17 mouse cellular contexts compared by ENCODE assay signal in genomic region chr12:75866419-75867373, GRCm38 (mm10). TPM values are rescaled to one million over a fixed set of nuclear protein-coding genes. Genes with fewer than 3 reads are reported as not detected.
DNase-seq lines count a peak whose midpoint lies in the region; ATAC-seq and TF ChIP-seq lines count a peak whose summit lies in the region.
"Had no signal": no experiment of that assay in that cellular context is flagged by ENCODE, and none has a peak within 500 bp of the region (broad histone marks: within the 10 kb centered on the region; RNA-seq: fewer than 3 reads in every experiment).

No protein-coding gene starts in this region.

- TF ChIP-seq CTCF in kidney, adult 2 months (conservative IDR thresholded peaks at IDR 0.05; ENCODE audit: insufficient read depth, insufficient read length, low read depth, low read length), result no peak

- 54% methylated on average over 17 of the region's 17 CpGs for WGBS in kidney, adult 2 months
- WGBS in intestine, embryonic 15.5 days, result 46% methylated on average over 17 of the region's 17 CpGs
- 49% methylated on average over 17 of the region's 17 CpGs for WGBS in stomach, embryonic 14.5 days

- peaks cover 41% of the 10 kb centered on the region for H3K4me1 ChIP-seq in kidney, adult 2 months (ENCODE audit: control insufficient read depth, insufficient read depth, low read length)
- H3K4me1 ChIP-seq in intestine, embryonic 15.5 days (replicated peaks), result peaks cover 10% of the 10 kb centered on the region; the same call in 1 of the 2 replicates
- peaks cover 8% of the 10 kb centered on the region; the same call in 1 of the 2 replicates for H3K4me1 ChIP-seq in stomach, embryonic 14.5 days (ENCODE audit: control insufficient read depth, insufficient read depth, low read length)

- H3K4me3 ChIP-seq in kidney, adult 2 months (ENCODE audit: insufficient read depth, low read depth, low read length), result no peak overlapping the region
- no peak overlapping the region for H3K4me3 ChIP-seq in intestine, embryonic 15.5 days (replicated peaks)
- H3K4me3 ChIP-seq in stomach, embryonic 14.5 days (ENCODE audit: low read depth, low read length), result no peak overlapping the region
- H3K4me3 ChIP-seq: forebrain, embryonic 13.5 days; left cerebral cortex, adult 2 months; limb, embryonic 13.5 days had no signal

- no peaks in the 10 kb centered on the region for H3K27me3 ChIP-seq in kidney, adult 2 months (replicated peaks; ENCODE audit: control insufficient read depth, insufficient read depth, low read length)
- no peaks in the 10 kb centered on the region for H3K27me3 ChIP-seq in intestine, embryonic 15.5 days (replicated peaks)
- no peaks in the 10 kb centered on the region for H3K27me3 ChIP-seq in stomach, embryonic 14.5 days (ENCODE audit: control insufficient read depth, insufficient read depth, low read length)
- H3K27me3 ChIP-seq: forebrain, embryonic 13.5 days; limb, embryonic 13.5 days had no signal

- H3K9ac ChIP-seq in intestine, embryonic 15.5 days, result no peak overlapping the region
- no peak overlapping the region for H3K9ac ChIP-seq in stomach, embryonic 14.5 days (replicated peaks; ENCODE audit: low read depth, low read length)
- H3K9ac ChIP-seq: forebrain, embryonic 13.5 days; limb, embryonic 13.5 days had no signal

- peak; percentile 64 for DNase-seq in kidney, adult 2 months
- DNase-seq in kidney, postnatal 14 days, result no peak
- DNase-seq in fat pad, adult 2 months (ENCODE audit: extremely low read depth, low read depth, low spot score), result peak; percentile 55
- DNase-seq in cerebellum, adult 18-20 months, result no peak
- no peak for DNase-seq in testis, postnatal 10 days (ENCODE audit: low spot score)
- DNase-seq: adrenal gland, postnatal 14 days; cerebellum, adult 8-10 months; gastrocnemius, postnatal 36 days; heart, postnatal 14 days; right cerebral cortex, postnatal 4 days had no signal

- no peaks in the 10 kb centered on the region for H3K9me3 ChIP-seq in intestine, embryonic 15.5 days
- no peaks in the 10 kb centered on the region for H3K9me3 ChIP-seq in stomach, embryonic 14.5 days (ENCODE audit: control insufficient read depth, low read depth, low read length)
- H3K9me3 ChIP-seq: forebrain, embryonic 13.5 days; limb, embryonic 13.5 days had no signal

- peak overlapping the region; percentile 59 for H3K27ac ChIP-seq in kidney, adult 2 months (ENCODE audit: insufficient read depth, low read depth, low read length)
- H3K27ac ChIP-seq in intestine, embryonic 15.5 days, result peak overlapping the region; percentile 54
- H3K27ac ChIP-seq in stomach, embryonic 14.5 days (ENCODE audit: low read length), result peak overlapping the region; percentile 48; the same call in 1 of the 2 replicates
- H3K27ac ChIP-seq: forebrain, embryonic 13.5 days; hindbrain, postnatal 0 days; left cerebral cortex, adult 2 months; limb, embryonic 13.5 days had no signal

- peak; percentile 92 for ATAC-seq in intestine, embryonic 15.5 days
- ATAC-seq in stomach, embryonic 14.5 days (ENCODE audit: insufficient number of reproducible peaks, insufficient read depth, low FRiP score, low read depth), result peak; percentile 61; the same call in 1 of the 2 replicates
- ATAC-seq: forebrain, embryonic 13.5 days; hindbrain, postnatal 0 days had no signal

- no peak for TF ChIP-seq POLR2A in kidney, adult 2 months (IDR thresholded peaks at IDR 0.05; ENCODE audit: low read depth, low read length)

- no peaks in the 10 kb centered on the region for H3K36me3 ChIP-seq in kidney, adult 2 months (ENCODE audit: control insufficient read depth, insufficient read depth, low read length)
- no peaks in the 10 kb centered on the region for H3K36me3 ChIP-seq in intestine, embryonic 15.5 days
- no peaks in the 10 kb centered on the region for H3K36me3 ChIP-seq in stomach, embryonic 14.5 days (ENCODE audit: control insufficient read depth, insufficient read depth, low read length)
- H3K36me3 ChIP-seq: limb, embryonic 13.5 days had no signal

- H3K4me2 ChIP-seq in intestine, embryonic 15.5 days (replicated peaks), result peak overlapping the region; percentile 30
- H3K4me2 ChIP-seq in stomach, embryonic 14.5 days (replicated peaks; ENCODE audit: low read depth, low read length), result no peak overlapping the region
- H3K4me2 ChIP-seq: forebrain, embryonic 13.5 days; limb, embryonic 13.5 days; midbrain, embryonic 11.5 days had no signal

RNA-seq across cellular contexts. Expression of gene Syne2, which starts 48.8 kb away (rescaled TPM):
- polyA plus RNA-seq in kidney, adult 2 months (2012; rRNA removed), result 54.5 and 68.4 TPM in 2 replicates
- polyA plus RNA-seq in intestine, embryonic 15.5 days (2015; fragmentation: Nextera tagmentation; extraction: Ambion mirVana), result 35.7 and 37.6 TPM in 2 replicates
- 63.6 and 64.2 TPM in 2 replicates for polyA plus RNA-seq in stomach, embryonic 14.5 days (2014; fragmentation: Nextera tagmentation; extraction: Ambion mirVana)

Comparison
In these comparisons a context has a peak if more than half of its experiments do, and no peak if none do; other contexts are left out.
1. DNase-seq: peak in kidney, adult 2 months (single experiment) and fat pad, adult 2 months (single experiment); none in kidney, postnatal 14 days (single experiment), cerebellum, adult 18-20 months (0 of 2) and testis, postnatal 10 days (single experiment).
2. Peak in every context shown above with its lines, with median percentiles within 50 percentile points of each other: H3K27ac ChIP-seq.